Mouse (Mus musculus): ENCODE data around the gene Pbx1. TPM values are rescaled to one million over a fixed set of nuclear protein-coding genes. Genes with fewer than 3 reads are reported as not detected.

The Pbx1 gene
- total and polyA plus RNA-seq, 2 experiments from 2014 or later: 37.6 to 44.4 TPM

- H3K4me3 ChIP-seq (ENCODE audit: low read length): no peak overlapping the region
- no peak overlapping the region for H3K4me2 ChIP-seq (ENCODE audit: low read depth, low read length)
- H3K36me3 ChIP-seq (ENCODE audit: insufficient read depth, low read length): no peaks in the 10 kb centered on the region
- H3K4me1 ChIP-seq (ENCODE audit: insufficient read depth, low read length): peaks cover 29% of the 10 kb centered on the region
- no peaks in the 10 kb centered on the region for H3K27me3 ChIP-seq (ENCODE audit: insufficient read depth, low read length)
- no peaks in the 10 kb centered on the region for H3K9me3 ChIP-seq (ENCODE audit: low read length)
- 52% methylated on average over 6 of the region's 6 CpGs for WGBS
- DNase-seq (ENCODE audit: low spot score) (no peak), ATAC-seq (no peak)
- no peak overlapping the region for H3K27ac ChIP-seq
- TF ChIP-seq CTCF (IDR thresholded peaks at IDR 0.05; ENCODE audit: low read depth): peak; percentile 6; the same call in 1 of the 2 replicates
- H3K9ac ChIP-seq (replicated peaks; ENCODE audit: low read length): no peak overlapping the region
Measured at GRCm38 (mm10) chr1:168228756-168229526, 203.1 kb downstream of the Pbx1 start.

- H3K9ac ChIP-seq (replicated peaks; ENCODE audit: low read length): no peak overlapping the region
- H3K9me3 ChIP-seq (ENCODE audit: low read length): no peaks in the 10 kb centered on the region
- WGBS: 31% methylated on average over 6 of the region's 6 CpGs
- no peak for TF ChIP-seq CTCF (IDR thresholded peaks at IDR 0.05; ENCODE audit: low read depth)
- no peak overlapping the region for H3K4me2 ChIP-seq (ENCODE audit: low read depth, low read length)
- no peaks in the 10 kb centered on the region for H3K27me3 ChIP-seq (ENCODE audit: insufficient read depth, low read length)
- peak overlapping the region; percentile 11; the same call in 1 of the 2 replicates for H3K27ac ChIP-seq
- H3K36me3 ChIP-seq (ENCODE audit: insufficient read depth, low read length): no peaks in the 10 kb centered on the region
- DNase-seq (ENCODE audit: low spot score) (peak; percentile 50), ATAC-seq (no peak)
- H3K4me1 ChIP-seq (ENCODE audit: insufficient read depth, low read length): peaks cover 27% of the 10 kb centered on the region
- H3K4me3 ChIP-seq (ENCODE audit: low read length): no peak overlapping the region
Measured at GRCm38 (mm10) chr1:168226150-168226549, 205.9 kb downstream of the Pbx1 start.

GRCm38 (mm10) chr1:168225595-168226127, 206.4 kb downstream of the Pbx1 start:
- no peak overlapping the region for H3K4me2 ChIP-seq (ENCODE audit: low read depth, low read length)
- H3K27me3 ChIP-seq (ENCODE audit: insufficient read depth, low read length): no peaks in the 10 kb centered on the region
- H3K9ac ChIP-seq (replicated peaks; ENCODE audit: low read length): no peak overlapping the region
- WGBS: 63% methylated on average over 7 of the region's 7 CpGs
- H3K4me3 ChIP-seq (ENCODE audit: low read length): no peak overlapping the region
- no peaks in the 10 kb centered on the region for H3K36me3 ChIP-seq (ENCODE audit: insufficient read depth, low read length)
- DNase-seq (ENCODE audit: low spot score) (peak; percentile 38), ATAC-seq (no peak)
- H3K27ac ChIP-seq: no peak overlapping the region; the same call in 1 of the 2 replicates
- no peak for TF ChIP-seq CTCF (IDR thresholded peaks at IDR 0.05; ENCODE audit: low read depth)
- H3K4me1 ChIP-seq (ENCODE audit: insufficient read depth, low read length): peaks cover 26% of the 10 kb centered on the region
- H3K9me3 ChIP-seq (ENCODE audit: low read length): no peaks in the 10 kb centered on the region

GRCm38 (mm10) chr1:168224218-168224617, 207.9 kb downstream of the Pbx1 start:
- no peaks in the 10 kb centered on the region for H3K27me3 ChIP-seq (ENCODE audit: insufficient read depth, low read length)
- H3K4me3 ChIP-seq (ENCODE audit: low read length): no peak overlapping the region
- ATAC-seq (no peak), DNase-seq (ENCODE audit: low spot score) (no peak)
- no peak overlapping the region for H3K9ac ChIP-seq (replicated peaks; ENCODE audit: low read length)
- no peak overlapping the region for H3K4me2 ChIP-seq (ENCODE audit: low read depth, low read length)
- no peaks in the 10 kb centered on the region for H3K36me3 ChIP-seq (ENCODE audit: insufficient read depth, low read length)
- TF ChIP-seq CTCF (IDR thresholded peaks at IDR 0.05; ENCODE audit: low read depth): no peak
- no peaks in the 10 kb centered on the region for H3K9me3 ChIP-seq (ENCODE audit: low read length)
- no peak overlapping the region for H3K27ac ChIP-seq
- H3K4me1 ChIP-seq (ENCODE audit: insufficient read depth, low read length): peaks cover 30% of the 10 kb centered on the region
- 86% methylated on average over 5 of the region's 5 CpGs for WGBS

- no peak overlapping the region for H3K9ac ChIP-seq (replicated peaks; ENCODE audit: low read length)
- H3K4me2 ChIP-seq (ENCODE audit: low read depth, low read length): no peak overlapping the region
- no peaks in the 10 kb centered on the region for H3K36me3 ChIP-seq (ENCODE audit: insufficient read depth, low read length)
- H3K27ac ChIP-seq: no peak overlapping the region
- 87% methylated on average over 7 of the region's 7 CpGs for WGBS
- H3K4me1 ChIP-seq (ENCODE audit: insufficient read depth, low read length): peaks cover 30% of the 10 kb centered on the region
- H3K9me3 ChIP-seq (ENCODE audit: low read length): no peaks in the 10 kb centered on the region
- no peaks in the 10 kb centered on the region for H3K27me3 ChIP-seq (ENCODE audit: insufficient read depth, low read length)
- DNase-seq (ENCODE audit: low spot score): no peak
- ATAC-seq: no peak
- no peak overlapping the region for H3K4me3 ChIP-seq (ENCODE audit: low read length)
- TF ChIP-seq CTCF (IDR thresholded peaks at IDR 0.05; ENCODE audit: low read depth): no peak
Measured at GRCm38 (mm10) chr1:168222794-168223193, 209.3 kb downstream of the Pbx1 start.

- H3K27me3 ChIP-seq (ENCODE audit: insufficient read depth, low read length): no peaks in the 10 kb centered on the region
- H3K27ac ChIP-seq: peak overlapping the region; percentile 32; the same call in 1 of the 2 replicates
- peak overlapping the region; percentile 16; the same call in 1 of the 2 replicates for H3K4me3 ChIP-seq (ENCODE audit: low read length)
- H3K4me1 ChIP-seq (ENCODE audit: insufficient read depth, low read length): peaks cover 25% of the 10 kb centered on the region; the same call in 1 of the 2 replicates
- ATAC-seq (no peak), DNase-seq (ENCODE audit: low spot score) (peak; percentile 56)
- 21% methylated on average over 14 of the region's 14 CpGs for WGBS
- H3K36me3 ChIP-seq (ENCODE audit: insufficient read depth, low read length): no peaks in the 10 kb centered on the region
- peak overlapping the region; percentile 33; the same call in 1 of the 2 replicates for H3K9ac ChIP-seq (replicated peaks; ENCODE audit: low read length)
- peak; percentile 49 for TF ChIP-seq CTCF (IDR thresholded peaks at IDR 0.05; ENCODE audit: low read depth)
- H3K9me3 ChIP-seq (ENCODE audit: low read length): no peaks in the 10 kb centered on the region
- H3K4me2 ChIP-seq (ENCODE audit: low read depth, low read length): peak overlapping the region; percentile 46
Measured at GRCm38 (mm10) chr1:168221071-168221521, 211.0 kb downstream of the Pbx1 start.
